Mouse (Mus musculus) adipocyte (in vitro differentiated cells): ENCODE data around the gene Slc7a4.

Experiments used
- DNase-seq: peaks from one replicate; pipeline ENCODE4 v3.0.0-alpha.2; 2016; ENCODE audit warnings: low spot score

Slc7a4 gene

DNA sequence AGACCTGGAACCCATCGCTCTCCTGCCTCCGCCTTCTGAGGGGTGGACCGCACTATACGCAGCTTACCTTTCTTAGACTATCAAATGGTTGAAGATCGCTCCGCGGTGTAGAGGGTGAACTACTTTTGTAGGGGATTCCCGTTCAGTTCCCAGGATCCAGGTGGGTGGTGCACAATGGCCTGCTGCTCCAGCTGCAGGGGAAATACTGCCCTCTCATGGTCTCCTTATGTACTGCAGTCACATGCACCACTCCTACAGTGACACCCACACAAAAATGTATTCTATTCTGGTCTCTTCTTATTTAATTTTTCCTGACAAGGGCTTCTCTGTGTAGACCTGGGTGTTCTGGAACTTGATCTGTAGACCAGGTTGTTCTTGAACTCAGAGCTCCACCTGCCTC is at the start of gene Slc7a4:
Slc7a4 (minus strand) TSS at position 151 of the 400 bp plus-strand sequence.
- DNase-seq: no peak

DNA sequence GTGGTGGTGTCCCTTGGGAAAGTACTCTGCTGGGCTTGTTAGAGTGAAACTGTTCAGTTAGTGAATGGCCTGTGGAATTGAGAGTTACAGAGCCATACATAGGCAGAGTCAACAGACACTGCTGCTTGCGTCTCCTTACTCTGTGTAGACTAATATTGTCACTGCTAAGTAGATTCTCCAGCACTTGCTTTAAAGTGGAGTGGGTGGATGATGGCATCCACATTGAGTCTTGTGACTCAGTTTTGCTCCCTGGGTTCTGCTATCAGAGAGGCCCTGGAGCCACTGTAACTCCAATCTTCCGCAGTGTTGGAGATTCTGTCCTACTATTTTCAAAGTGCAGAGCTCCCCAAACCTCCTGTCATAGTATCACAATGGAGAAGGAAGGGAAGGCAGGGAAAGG is 49.6 kb upstream of the Slc7a4 start:
- DNase-seq: no peak

DNA sequence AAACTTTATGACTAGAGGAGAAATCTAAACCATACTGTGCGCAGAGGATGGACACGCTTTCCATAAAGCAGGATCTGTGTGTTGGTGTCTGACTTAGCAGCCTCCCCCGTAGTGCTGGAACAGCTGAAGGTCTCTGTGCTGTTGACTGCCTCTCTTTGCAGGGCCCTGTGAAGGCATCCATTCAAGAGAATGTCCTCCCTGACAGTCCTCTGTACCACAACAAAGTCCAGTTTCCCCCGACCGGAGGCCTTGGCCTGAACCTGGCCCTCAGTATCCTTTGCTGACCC is 43.2 kb upstream of the Slc7a4 start:
- DNase-seq: no peak

DNA sequence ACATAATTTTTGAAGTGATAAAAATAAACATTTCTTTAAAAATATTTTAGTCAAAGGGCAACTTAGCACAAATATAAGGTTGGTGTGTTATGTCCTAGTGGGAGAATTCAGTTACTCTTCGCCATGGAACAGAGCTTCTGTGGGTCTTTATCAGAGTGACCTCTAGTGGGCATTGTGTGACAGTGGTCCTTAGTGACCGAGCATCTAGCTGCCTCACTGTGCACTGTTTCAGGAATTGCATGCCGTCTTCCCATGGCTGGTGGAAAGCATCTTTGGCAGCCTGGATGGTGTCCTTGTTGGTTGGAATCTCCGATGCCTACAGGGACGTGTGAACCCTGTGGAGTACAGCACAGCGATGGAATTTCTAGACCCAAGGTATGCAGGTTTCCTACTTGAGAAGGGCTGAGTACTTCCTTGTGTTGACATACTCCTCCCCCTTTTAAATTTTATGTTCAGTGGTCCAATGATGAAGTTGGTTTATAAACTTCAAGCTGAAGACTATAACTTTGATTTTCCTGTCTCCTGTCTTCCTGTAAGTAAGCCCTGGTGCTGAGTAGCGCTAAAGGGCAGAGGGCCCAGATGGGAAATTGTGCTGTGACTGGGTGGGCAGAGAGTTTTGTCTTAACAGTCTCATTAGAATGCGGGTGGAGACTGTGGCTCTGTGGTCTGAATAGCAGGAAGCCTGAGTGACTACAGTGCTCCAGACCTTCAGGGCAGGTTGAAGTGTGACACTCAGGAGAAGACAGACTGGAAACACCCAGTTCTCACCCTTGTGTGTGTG is 42.7 kb upstream of the Slc7a4 start:
- peak; percentile 32 for DNase-seq

DNA sequence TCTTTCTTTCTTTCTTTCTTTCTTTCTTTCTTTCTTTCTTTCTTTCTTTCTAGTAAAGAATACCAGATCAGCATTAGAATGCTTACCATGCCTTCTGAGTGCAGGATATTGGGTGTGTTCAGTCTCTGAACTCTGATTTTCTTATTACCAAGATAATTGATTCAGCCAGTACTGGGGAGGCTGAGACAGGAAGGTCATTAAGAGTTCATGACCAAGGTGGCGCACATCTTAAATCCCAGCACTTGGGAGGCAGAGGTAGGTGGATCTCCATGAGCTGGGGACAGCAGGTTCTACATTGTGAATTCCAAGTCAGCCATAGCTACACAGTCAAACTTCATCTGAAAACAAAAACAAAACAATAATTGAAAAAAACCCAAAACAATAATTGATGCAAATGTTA is 38.9 kb upstream of the Slc7a4 start:
- no peak for DNase-seq

DNA sequence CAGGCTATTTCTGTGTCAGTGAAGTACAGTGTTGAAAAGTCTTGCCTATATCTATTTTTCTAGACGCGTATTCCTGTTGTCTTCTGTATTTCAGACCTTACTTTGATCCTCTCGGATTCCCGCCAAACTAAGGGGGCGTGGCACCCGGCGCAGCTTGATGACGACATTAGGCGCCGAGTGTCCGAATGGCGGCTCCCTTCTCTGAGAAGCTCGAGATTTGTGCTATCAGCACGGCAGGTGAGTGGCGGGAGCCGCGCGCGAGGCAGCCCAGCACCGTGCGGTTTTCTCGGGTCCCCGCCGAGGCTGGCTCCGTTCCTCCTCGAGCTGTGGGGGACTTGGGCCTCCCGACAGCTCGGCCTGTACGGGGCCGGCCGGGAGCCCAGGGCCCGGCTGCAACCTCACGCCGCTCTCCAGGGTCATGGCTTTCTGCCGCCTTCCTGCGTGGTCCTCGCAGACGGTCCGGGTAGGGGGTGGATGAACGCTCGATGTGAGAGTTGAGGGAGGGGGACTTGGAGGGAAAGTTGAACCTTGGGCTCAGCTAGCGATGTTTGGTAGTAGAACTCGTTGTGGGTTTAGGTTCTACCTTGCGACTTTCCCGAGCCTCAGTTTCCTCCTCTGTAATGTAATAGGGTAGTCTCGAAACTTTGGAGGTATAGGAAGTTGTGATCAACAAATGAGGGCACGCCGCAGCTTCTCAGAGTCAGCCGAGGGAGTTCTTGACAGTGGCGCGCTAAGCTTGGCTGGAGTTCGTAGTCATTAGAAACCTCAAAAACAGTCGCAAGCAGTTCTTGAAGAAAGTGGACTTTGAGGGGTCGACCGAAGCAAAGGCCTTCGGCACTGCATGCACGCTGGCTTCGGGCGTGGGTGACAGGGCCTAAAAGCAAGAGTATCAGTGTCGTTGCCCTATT is 36.4 kb upstream of the Slc7a4 start, which contains the start of gene Smpd4:
Smpd4 (plus strand) TSS at position 157 of the 908 bp plus-strand sequence.
- DNase-seq: peak; percentile 87

DNA sequence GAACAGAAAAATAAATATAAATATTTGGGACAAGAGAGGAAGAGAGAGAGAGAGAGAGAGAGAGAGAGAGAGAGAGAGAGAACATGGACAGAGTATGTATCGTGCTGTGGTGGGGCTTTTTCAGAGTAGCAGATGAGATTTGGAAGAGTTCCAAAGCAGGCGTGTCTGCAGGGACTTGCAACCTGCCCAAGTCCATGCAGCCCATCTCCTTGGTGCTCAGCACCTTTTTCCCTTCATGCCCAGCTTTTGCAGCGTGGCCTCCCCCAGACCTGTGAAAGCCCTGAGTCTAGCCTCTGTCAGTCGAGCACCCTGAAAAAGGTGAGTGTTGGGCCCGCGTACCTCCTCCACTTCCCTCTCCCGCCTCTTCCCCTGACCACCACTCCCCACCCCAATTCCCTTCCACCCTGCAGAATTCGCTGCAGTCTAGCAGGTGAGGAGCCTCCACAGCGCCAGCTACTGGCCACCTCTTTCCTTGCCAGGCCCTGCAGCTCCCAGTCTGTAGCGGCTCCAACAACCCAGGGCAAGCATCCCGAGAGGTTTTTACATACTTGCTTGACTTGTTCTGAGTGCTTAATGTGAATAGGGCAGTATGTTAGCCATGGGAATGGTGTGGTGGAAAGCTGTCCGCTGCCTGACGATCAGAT is 35.0 kb upstream of the Slc7a4 start:
- DNase-seq: peak; percentile 19

DNA sequence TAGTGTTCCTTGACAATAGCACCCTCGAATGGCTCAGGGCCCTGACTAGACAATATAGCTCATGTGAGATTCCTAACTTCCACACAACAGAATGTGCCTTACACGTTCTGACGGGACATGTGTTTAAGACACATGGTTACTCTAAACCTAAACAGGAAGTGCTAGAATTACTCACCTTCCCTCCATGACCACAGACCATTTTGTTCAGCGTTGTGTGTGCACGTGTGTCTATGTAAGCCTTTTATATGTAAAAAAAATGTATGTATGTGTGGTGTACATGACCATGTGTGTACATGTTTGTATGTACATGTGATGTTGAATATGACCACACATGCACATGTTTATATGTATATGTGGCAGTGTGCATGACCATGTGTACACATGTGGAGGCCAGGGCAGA is 33.2 kb upstream of the Slc7a4 start:
- DNase-seq: no peak

DNA sequence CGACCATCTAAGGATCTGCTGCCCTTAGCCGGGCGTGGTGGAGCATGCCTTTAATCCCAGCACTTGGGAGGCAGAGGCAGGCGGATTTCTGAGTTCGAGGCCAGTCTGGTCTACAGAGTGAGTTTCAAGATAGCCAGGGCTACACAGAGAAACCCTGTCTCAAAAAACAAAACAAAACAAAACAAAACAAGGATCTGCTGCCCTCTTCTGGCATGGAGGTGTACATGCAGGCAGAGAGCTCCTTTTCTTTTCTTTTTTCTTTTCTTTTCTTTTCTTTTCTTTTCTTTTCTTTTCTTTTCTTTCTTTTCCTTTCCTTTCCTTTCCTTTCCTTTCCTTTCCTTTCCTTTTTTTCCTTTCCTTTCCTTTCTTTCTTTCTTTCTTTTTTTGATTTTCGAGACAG is 31.7 kb upstream of the Slc7a4 start:
- DNase-seq: peak; percentile 30

DNA sequence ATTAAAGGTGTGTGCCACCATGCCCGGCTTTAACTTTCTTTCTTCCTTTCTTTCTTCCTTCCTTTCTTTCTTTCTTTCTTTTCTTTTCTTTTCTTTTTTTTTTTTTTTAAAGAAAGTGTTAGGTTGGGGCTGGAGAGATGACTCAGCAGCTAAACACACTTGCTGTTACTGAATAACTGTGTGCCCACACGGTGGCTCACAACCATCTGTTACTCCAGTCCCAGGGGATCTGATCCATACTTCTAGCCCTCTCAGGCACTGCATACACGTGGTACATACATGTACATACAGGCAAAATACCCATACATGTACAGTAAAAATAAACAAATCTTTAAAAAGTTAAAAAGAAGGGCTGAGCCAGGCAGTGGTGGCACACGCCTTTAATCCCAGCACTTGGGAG is 28.4 kb upstream of the Slc7a4 start:
- DNase-seq: no peak

DNA sequence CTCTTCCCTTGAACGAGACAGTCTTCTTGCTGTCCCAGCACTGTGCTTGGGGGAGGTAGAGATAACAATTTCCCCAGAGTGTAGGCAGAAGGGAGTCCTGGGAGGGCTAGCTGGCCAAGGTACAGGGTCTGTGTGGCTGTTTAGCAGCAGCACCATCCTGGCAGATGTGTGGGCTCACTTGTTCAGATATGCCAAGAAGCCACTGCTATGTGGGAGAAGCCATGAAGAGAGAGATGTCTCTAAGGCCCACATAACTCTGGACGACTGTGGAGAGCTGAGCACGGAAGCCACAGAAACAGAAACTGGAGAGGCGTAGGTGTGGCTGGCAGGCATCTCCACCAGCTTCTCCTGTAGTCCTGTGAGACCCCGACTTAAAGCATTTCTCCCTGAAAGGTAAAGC is 22.7 kb upstream of the Slc7a4 start:
- no peak for DNase-seq

DNA sequence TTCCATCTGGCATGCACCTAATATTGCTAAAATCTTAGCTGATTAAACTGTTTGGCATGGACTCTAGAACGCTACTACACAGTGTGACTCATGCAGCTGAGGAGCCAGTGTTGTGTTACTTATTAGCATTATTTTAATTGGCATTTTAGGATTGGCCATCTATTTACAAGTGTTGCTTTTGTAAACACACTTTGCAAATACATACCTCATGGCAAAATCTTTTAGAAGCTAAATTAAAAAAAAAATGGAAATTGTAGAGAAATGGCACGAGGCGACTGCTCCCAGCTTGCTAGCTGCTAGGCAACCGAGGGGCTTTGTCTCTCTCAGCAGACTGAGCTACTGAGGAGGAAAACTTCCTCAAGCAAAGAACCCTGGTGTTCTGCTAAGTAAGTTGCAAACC is 21.9 kb upstream of the Slc7a4 start:
- no peak for DNase-seq

DNA sequence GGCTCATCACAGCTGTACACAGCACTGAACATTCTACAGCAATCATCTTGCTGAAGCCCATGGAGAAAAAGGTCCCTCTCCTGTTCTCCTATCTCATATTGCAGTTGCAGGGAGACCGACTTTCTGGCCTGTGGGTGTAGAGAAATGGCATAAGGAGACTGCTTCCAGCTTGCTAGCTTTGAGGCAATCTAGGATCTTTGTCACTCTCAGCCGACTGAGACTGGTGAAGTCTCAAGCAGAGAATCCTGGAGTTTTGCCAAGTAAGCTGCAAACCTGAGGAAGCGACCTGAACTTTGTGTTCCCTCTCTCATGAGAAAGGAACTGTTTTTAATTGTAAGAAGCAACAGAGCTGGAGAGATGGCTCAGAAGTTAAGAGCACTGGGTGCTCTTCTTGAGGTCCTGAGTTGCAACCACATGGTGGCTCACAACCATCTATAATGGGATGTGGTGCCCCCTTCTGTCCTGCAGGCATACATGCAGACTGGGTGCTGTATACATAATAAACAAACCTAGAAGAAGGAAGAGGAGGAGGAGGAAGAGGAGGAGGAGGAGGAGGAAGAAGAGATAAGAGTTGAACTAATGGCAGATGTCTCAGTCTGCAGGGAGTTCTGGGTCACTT is 18.0 kb upstream of the Slc7a4 start:
- DNase-seq: peak; percentile 19

DNA sequence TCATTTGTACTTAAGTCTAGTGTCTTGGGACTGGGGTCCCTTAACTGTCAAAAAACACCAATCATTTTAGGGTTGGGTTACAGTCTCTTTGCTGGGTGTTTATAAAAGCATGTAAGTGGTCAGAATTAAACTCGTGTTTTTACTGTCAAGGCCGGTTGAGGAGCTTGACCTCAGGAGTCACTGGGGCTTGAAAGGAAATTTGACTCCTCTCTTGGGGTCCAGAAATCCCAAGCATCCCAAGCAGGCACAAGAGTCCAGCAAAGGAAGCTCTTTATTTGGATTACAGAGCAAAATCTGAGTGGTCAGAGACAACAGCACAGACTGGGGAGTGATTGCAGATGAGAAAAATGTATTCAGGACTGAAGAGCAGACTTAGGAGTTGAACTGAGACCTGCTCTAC is 7.7 kb upstream of the Slc7a4 start:
- DNase-seq: no peak

DNA sequence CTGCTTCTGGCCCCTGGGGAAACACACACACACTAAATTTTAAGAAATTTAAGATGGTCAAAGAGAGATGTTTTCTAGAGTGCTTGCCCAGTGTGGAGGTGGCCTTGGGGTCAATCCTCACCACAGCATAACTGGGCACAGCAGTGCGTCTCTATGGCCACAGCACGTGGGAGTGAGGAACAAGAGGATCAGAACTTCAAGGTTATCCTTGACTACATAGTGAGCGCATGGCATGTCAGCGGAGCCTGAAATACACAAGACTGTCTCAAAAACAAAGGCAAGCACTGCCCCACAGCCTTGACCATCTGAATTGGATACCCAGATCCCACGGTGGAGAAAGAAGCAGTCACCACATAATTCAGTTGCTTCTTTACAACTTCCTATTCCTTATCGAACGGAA is 1.5 kb upstream of the Slc7a4 start:
- DNase-seq: no peak

DNA sequence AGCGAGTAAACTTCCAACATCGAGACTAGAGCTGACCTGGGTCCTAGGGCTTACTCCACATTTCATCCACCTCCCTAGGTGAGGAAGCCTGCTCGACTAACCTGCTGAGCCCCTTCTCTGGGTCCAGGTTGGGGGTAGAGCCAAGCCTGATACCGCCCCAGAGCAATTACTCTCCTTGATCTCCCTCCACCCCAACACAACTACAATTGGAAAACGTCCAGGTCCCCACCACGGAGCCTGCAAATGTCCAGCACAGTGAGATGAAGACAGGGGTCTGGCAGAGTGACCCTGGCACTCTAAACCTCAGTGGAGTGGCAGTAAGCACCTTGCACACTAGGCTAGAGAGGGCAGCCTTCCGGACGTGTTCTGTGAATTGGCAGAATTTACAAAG is 6.2 kb downstream of the Slc7a4 start:
- DNase-seq: no peak

DNA sequence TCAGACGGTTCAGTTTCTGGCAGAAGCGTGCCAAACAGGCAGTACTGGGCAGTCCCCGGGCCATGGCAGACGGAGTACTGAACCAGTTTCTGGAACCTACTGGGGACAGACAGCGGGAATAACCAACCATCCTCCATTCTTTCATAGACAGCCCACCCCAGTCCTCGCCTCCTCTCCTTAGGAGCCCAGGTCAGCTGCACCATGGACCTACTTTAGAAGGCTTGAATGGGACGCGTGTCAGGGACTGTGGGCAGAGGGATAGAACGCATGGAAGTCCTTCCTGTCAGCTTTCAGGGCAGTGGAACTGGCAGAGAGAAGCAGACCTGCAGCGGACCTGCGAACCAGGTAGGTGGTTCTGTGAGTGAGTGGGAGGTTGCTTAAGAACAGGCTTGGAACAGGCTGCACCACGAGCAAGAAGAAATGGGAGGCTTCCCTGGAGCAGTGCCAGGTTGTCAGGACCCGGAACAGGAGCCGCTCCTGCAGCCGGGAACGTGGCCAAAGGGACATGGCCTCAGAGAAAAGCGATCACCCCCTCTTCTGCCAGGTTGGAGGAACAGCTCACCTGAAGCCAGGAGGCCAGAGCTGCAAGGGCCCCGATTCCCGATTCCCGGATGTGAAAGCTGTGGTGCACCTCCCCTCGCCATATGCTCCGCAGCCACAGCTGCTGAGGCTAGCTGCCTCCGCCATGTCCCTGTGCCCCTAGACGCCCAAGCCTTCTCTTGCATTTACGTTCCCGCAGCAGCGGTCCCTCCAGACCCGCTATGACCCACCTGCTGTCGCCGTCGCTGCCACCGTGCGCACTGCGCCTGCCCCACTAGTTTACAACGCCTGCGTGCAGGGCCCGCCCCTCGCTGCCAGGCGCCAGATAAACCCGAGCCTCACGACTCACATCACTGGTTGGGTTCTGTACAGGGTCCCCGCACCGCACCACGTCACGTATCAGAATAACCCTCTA is 6.9 kb downstream of the Slc7a4 start:
- DNase-seq: no peak

DNA sequence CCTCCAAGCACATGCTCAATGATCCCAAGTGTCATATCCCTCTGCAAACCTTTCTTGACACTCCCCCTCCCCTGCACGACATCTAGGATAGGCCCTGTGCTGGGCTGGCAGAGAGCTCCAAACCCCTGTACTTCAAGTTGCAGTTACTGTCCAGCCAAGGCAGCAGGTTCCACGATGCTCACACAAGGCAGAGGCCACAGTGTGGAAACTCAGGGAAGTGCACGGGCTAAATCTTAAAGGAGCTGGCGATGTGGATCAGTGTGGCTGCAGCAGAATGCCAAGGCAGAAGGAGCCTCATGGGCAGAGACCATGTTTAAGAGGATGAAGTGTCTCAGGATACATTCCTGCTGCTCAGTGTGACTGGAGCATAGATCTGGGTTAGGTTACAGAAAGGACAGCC is 16.8 kb downstream of the Slc7a4 start:
- no peak for DNase-seq

DNA sequence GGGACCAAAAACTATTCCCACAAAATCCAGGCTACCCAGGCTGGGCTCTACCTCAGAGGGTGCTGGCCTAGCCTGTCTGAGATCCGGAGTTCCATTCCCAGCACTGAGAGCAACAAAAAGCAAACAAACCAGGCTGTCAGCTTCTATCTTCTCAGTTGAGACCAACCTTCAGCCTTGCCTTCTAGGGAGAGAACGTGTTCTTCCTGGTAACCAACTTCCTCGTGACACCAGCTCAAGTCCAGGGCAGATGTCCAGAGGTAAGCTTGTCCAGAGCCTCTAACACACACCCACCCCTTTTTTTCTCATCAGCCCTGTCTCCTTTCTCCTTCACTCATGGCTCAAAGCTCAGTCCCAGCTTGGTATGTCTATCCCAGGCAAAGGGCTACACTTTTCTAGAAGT is 18.2 kb downstream of the Slc7a4 start:
- no peak for DNase-seq

DNA sequence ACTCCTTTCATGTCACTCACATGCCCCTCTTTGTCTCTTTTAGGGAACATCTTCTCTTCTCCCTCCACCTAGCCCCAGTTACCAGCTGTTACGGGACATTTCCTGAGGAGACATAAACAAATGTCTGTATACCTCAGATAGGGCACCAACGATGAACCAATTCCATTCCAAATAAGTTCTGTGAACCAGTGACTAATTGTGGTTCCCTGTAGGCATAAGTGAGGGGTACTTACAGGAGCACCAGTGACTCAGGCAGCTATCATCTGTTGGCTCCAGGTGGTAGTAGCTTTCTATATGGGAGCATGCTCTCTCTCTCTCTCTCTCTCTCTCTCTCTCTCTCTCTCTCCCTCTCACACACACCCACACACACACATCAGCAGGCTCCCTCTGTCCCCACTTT is 18.8 kb downstream of the Slc7a4 start:
- no peak for DNase-seq

DNA sequence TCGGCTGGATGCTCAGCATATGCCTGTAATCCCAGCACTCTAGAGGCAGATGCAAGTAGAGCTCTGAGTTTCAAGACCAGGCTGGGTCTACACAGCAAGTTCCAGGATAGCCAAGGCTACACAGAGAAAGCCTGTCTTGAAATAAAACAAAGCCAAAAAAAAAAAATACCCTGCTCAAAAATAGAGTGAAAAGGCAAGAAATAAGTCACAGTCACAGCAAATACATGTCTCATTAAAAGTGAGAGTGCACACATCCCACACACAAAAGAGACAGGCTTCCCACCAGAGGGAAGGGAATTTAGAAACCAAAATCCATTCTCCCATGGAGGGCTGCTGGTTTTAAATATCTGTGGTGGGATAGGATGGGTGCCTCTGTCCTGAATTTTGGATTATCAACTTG is 19.4 kb downstream of the Slc7a4 start:
- DNase-seq: no peak
